Mouse (Mus musculus) left cerebral cortex, adult 11 months (tissue): ENCODE measurements around the gene Gm13283.
"Not testable (repeated sequence)": the region's sequence is repeated elsewhere in the genome, so short reads cannot be mapped to it uniquely, and the experiment has no call there.

Source experiments
- DNase-seq: peaks from one replicate; pipeline ENCODE4 v3.0.0; 2022; ENCODE audit warnings: low spot score

Gene Gm13283

GRCm38 (mm10) chr4:88763384-88764018 lies 3.6 kb downstream of the Gm13283 start:
- not testable (repeated sequence) for DNase-seq

DNA sequence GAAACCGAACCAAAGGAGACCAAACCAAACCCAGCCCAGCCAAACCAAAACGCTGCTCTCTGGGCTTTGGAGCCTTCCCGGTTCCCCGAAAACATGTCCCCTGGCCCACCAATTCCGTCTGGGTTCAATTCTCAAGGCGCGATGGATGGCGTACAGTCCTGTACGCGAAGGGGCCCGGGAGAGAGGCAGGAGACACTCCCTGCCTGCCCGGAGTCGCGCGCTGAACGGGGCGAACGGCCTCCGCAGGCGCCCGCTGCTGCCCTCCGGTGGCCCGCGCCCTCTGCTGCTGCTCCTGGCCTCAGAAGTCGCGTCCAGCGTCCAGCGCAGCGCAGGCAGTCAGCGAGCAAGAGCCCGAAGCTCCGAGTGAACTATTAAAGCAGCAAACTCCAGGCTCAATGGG lies 13.6 kb downstream of the Gm13283 start, which contains the start of gene Gm13290:
Gm13290 (plus strand) TSS at position 301 of the 400 bp plus-strand sequence.
- DNase-seq: not testable (repeated sequence)

DNA sequence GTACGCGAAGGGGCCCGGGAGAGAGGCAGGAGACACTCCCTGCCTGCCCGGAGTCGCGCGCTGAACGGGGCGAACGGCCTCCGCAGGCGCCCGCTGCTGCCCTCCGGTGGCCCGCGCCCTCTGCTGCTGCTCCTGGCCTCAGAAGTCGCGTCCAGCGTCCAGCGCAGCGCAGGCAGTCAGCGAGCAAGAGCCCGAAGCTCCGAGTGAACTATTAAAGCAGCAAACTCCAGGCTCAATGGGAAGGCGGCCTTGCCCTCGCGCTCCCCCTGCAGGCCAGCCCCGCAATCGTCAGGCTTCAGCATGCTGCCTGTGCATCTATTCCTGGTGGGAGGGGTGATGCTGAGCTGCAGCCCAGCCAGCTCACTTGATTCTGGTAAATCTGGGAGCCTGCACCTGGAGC lies 16.7 kb downstream of the Gm13283 start, which contains the start of gene Gm13289:
Gm13289 (plus strand) TSS at position 301 of the 400 bp plus-strand sequence.
- not testable (repeated sequence) for DNase-seq

GRCm38 (mm10) chr4:88779550-88779949 lies 19.6 kb downstream of the Gm13283 start, which contains the start of gene Gm13272:
Gene Gm13272 (plus strand): TSS chr4:88779850.
- DNase-seq: not testable (repeated sequence)

- DNase-seq: not testable (repeated sequence)
These were observed 20.4 kb downstream of the Gm13283 start for GRCm38 (mm10) chr4:88780320-88780719.

- DNase-seq: not testable (repeated sequence)
These were observed 21.9 kb downstream of the Gm13283 start, which contains the start of gene Ifnz for GRCm38 (mm10) chr4:88781831-88782230. Gene Ifnz (plus strand): TSS chr4:88782131.

GRCm38 (mm10) chr4:88782335-88782734 lies 22.4 kb downstream of the Gm13283 start:
- not testable (repeated sequence) for DNase-seq

DNA sequence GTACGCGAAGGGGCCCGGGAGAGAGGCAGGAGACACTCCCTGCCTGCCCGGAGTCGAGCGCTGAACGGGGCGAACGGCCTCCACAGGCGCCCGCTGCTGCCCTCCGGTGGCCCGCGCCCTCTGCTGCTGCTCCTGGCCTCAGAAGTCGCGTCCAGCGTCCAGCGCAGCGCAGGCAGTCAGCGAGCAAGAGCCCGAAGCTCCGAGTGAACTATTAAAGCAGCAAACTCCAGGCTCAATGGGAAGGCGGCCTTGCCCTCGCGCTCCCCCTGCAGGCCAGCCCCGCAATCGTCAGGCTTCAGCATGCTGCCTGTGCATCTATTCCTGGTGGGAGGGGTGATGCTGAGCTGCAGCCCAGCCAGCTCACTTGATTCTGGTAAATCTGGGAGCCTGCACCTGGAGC lies 25.5 kb downstream of the Gm13283 start, which contains the start of gene Gm13276:
Gm13276 (plus strand) TSS at position 301 of the 400 bp plus-strand sequence.
- DNase-seq: not testable (repeated sequence)

GRCm38 (mm10) chr4:88788402-88788801 lies 28.5 kb downstream of the Gm13283 start, which contains the start of gene Gm13277:
Gene Gm13277 (plus strand): TSS chr4:88788632.
- DNase-seq: peak; percentile 41

- not testable (repeated sequence) for DNase-seq
These were observed 31.3 kb downstream of the Gm13283 start, which contains the start of gene Gm13278 for GRCm38 (mm10) chr4:88791250-88791649. Gene Gm13278 (plus strand): TSS chr4:88791550.

GRCm38 (mm10) chr4:88793936-88794675 lies 34.2 kb downstream of the Gm13283 start, which contains the start of gene Gm13275:
Gene Gm13275 (plus strand): TSS chr4:88794487.
- peak; percentile 43 for DNase-seq

DNA sequence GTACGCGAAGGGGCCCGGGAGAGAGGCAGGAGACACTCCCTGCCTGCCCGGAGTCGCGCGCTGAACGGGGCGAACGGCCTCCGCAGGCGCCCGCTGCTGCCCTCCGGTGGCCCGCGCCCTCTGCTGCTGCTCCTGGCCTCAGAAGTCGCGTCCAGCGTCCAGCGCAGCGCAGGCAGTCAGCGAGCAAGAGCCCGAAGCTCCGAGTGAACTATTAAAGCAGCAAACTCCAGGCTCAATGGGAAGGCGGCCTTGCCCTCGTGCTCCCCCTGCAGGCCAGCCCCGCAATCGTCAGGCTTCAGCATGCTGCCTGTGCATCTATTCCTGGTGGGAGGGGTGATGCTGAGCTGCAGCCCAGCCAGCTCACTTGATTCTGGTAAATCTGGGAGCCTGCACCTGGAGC lies 37.2 kb downstream of the Gm13283 start, which contains the start of gene Gm13279:
Gm13279 (plus strand) TSS at position 301 of the 400 bp plus-strand sequence.
- DNase-seq: not testable (repeated sequence)

- DNase-seq: not testable (repeated sequence)
These were observed 39.4 kb downstream of the Gm13283 start, which contains the start of gene Gm13285 for GRCm38 (mm10) chr4:88799365-88799764. Gene Gm13285 (plus strand): TSS chr4:88799665.

DNA sequence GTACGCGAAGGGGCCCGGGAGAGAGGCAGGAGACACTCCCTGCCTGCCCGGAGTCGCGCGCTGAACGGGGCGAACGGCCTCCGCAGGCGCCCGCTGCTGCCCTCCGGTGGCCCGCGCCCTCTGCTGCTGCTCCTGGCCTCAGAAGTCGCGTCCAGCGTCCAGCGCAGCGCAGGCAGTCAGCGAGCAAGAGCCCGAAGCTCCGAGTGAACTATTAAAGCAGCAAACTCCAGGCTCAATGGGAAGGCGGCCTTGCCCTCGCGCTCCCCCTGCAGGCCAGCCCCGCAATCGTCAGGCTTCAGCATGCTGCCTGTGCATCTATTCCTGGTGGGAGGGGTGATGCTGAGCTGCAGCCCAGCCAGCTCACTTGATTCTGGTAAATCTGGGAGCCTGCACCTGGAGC lies 43.0 kb downstream of the Gm13283 start, which contains the start of gene Gm13287:
Gm13287 (plus strand) TSS at position 301 of the 400 bp plus-strand sequence.
- not testable (repeated sequence) for DNase-seq

DNA sequence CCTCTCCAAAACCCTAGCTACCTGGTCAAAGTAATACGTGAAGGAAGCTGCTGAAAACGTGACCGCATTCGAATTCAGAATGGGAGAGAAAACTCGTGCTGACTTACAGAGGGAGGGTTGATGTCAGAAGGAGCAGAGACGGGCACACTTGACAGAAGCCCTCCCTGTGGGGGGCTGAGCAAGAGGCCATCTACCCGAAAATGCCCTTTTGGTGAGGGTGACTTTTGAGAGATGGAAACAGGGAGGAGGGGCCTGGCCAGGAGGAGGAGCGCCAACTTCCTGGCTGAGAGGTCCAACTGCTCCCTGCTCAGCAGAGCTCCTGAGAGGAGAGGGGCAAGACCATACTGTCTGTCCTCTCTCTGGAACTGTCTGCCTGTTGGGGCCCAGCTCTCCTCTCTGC lies 45.3 kb downstream of the Gm13283 start, which contains the start of gene Gm13288:
Gm13288 (plus strand) TSS at position 301 of the 400 bp plus-strand sequence.
- DNase-seq: not testable (repeated sequence)

DNA sequence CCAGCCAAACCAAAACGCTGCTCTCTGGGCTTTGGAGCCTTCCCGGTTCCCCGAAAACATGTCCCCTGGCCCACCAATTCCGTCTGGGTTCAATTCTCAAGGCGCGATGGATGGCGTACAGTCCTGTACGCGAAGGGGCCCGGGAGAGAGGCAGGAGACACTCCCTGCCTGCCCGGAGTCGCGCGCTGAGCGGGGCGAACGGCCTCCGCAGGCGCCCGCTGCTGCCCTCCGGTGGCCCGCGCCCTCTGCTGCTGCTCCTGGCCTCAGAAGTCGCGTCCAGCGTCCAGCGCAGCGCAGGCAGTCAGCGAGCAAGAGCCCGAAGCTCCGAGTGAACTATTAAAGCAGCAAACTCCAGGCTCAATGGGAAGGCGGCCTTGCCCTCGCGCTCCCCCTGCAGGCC lies 45.8 kb downstream of the Gm13283 start:
- not testable (repeated sequence) for DNase-seq
